Mouse (Mus musculus) bone marrow macrophage, adult 2 months (primary cell): Measurements from ENCODE around the gene Dst. TPM values are rescaled to one million over a fixed set of nuclear protein-coding genes. Genes with fewer than 3 reads are reported as not detected.
"Not testable (repeated sequence)": the region's sequence is repeated elsewhere in the genome, so short reads cannot be mapped to it uniquely, and the experiment has no call there.

Experiments used
- H3K27ac ChIP-seq: 2 replicates; pipeline ENCODE4 v1.5.1; 2012; ENCODE audit warnings: low read depth, low read length; ENCODE audit not compliant: insufficient read depth
- H3K4me1 ChIP-seq: 2 replicates; pipeline ENCODE4 v1.6.1; 2012; ENCODE audit warnings: low read length; ENCODE audit not compliant: control insufficient read depth, insufficient read depth
- H3K4me3 ChIP-seq: 2 replicates; pipeline ENCODE4 v1.5.1; 2012; ENCODE audit warnings: mild to moderate bottlenecking, low read length, moderate library complexity; ENCODE audit not compliant: insufficient read depth
- CTCF ChIP-seq: IDR thresholded peaks from 2 replicates; pipeline ENCODE4 v1.5.1; 2012; ENCODE audit warnings: low read depth, mild to moderate bottlenecking, low read length, moderate library complexity
- POLR2A ChIP-seq: IDR thresholded peaks from 2 replicates; pipeline ENCODE4 v1.6.1; 2012; ENCODE audit warnings: mild to moderate bottlenecking, low read depth, low read length, borderline replicate concordance
- polyA plus RNA-seq: library from polyadenylated mRNA; stranded (reverse); fragments of >200 nt; gene quantifications from 2 replicates; pipeline ENCODE4 v1.2.4, GENCODE M21; 2012; ENCODE audit not compliant: missing spikeins, insufficient read depth, insufficient read length

Gene Dst
- polyA plus RNA-seq, 1 experiment: 8.5 TPM

DNA sequence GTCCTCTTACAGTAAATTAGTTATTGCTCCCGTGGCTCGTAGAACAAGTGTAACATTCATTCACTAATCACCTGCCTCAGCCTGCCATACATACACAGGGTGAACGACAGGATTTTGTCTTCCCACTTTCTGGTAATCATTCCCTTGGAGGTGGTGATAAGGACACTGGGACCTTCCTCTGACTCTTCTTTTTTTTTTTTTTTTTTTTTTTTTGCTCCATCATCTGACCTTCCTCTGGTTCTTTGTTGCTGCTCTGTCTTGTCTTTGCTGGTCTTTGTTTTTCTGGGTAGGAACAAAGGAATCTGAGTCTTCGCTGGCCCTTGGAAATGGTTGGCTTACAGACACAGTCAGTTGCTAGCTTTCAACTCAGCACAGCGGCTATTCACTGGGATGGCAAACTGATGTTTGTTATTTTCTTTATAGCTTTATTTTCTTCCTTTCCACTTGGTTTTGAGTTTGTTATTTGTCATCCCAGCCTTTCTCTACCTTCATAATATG is 157.6 kb downstream of the Dst start:
- TF ChIP-seq CTCF: no peak
- no peak for TF ChIP-seq POLR2A
- peaks cover 4% of the 10 kb centered on the region; the same call in 1 of the 2 replicates for H3K4me1 ChIP-seq
- no peak overlapping the region for H3K27ac ChIP-seq
- no peak overlapping the region for H3K4me3 ChIP-seq

- H3K27ac ChIP-seq, H3K4me3 ChIP-seq, H3K4me1 ChIP-seq: not testable (repeated sequence)
Measured at GRCm38 (mm10) chr1:34066401-34066800, 158.4 kb downstream of the Dst start.

- no peak overlapping the region for H3K27ac ChIP-seq
- TF ChIP-seq CTCF (no peak; the same call in 1 of the 2 replicates), POLR2A (no peak)
- H3K4me1 ChIP-seq: peaks cover 14% of the 10 kb centered on the region
- no peak overlapping the region for H3K4me3 ChIP-seq
Measured at GRCm38 (mm10) chr1:34068341-34068740, 160.3 kb downstream of the Dst start.

DNA sequence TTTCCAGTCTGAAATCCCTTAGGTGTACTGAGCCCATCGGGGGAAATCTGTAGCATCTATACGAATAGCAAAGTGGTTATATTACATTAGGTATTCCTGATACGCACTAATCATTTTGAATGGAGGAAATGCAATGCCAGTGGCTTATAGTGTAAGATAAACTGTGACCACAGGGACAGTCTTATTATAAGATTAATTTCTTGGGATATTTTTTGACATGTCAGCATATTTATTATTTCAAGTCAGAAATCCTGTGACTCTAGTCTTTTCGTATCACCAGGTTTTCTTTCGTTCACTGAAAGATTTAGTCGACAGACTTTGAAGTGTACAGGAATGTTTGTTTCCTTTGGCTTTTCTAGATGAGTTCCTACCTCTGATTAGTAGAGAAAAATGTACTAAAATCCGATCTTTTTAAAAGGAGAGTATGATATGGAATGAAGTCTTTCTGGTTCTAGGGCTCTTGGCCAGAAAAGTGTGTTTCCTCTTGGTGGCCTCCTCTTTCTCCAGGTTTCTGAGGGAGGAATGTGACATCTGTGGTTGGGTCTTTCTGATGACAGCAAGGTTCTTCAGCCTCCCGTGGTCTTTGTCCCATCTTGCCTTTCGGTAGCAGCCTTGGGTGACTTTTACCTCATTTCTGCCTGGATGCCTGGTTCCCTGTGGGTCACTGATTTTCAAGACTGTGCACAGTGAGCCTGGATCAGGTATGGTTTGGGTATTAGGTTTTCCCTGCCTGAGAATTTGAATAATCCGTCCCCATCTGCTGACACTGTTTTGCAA is 161.7 kb downstream of the Dst start:
- Histone ChIP-seq H3K27ac (no peak overlapping the region), H3K4me3 (no peak overlapping the region), H3K4me1 (peaks cover 14% of the 10 kb centered on the region)
- TF ChIP-seq CTCF (no peak), POLR2A (no peak)

GRCm38 (mm10) chr1:34070474-34070873 is 162.4 kb downstream of the Dst start:
- TF ChIP-seq POLR2A (no peak), CTCF (no peak)
- Histone ChIP-seq H3K27ac (no peak overlapping the region), H3K4me1 (peaks cover 14% of the 10 kb centered on the region), H3K4me3 (no peak overlapping the region)

DNA sequence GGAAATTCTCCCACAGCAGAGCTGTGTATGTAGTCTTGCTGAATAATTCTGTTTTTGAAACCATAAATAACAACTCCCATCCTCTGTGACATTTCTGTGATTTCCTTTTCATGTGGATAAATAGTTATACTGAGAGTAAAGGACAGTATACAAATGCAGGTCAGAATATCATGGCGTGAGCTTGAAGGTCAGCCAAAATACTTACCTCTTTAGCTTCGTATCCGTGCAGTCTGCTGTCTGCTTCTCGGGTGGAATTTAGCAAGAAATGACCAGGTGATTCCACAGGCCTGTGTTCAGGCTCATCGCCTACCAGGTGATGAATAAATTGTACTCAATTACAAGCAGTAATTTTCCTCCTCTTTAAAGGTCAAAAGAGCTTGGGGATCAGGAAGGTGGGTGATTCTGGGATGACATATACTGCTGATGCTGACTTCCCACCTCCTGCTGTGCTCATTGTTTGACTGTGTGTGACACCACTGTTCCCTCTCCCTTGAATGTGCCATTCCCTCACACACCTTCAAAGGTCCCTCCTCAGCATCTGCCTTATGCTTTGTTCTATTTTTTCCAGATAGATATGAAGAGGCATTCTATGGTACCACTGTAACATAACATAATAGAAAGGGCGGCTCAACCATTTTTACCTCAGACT is 163.1 kb downstream of the Dst start:
- TF ChIP-seq CTCF (no peak), POLR2A (no peak)
- peaks cover 14% of the 10 kb centered on the region for H3K4me1 ChIP-seq
- no peak overlapping the region for H3K4me3 ChIP-seq
- no peak overlapping the region for H3K27ac ChIP-seq

GRCm38 (mm10) chr1:34072262-34072661 is 164.2 kb downstream of the Dst start:
- TF ChIP-seq CTCF (no peak), POLR2A (no peak)
- H3K4me1 ChIP-seq: peaks cover 14% of the 10 kb centered on the region
- H3K27ac ChIP-seq: no peak overlapping the region
- H3K4me3 ChIP-seq: no peak overlapping the region

DNA sequence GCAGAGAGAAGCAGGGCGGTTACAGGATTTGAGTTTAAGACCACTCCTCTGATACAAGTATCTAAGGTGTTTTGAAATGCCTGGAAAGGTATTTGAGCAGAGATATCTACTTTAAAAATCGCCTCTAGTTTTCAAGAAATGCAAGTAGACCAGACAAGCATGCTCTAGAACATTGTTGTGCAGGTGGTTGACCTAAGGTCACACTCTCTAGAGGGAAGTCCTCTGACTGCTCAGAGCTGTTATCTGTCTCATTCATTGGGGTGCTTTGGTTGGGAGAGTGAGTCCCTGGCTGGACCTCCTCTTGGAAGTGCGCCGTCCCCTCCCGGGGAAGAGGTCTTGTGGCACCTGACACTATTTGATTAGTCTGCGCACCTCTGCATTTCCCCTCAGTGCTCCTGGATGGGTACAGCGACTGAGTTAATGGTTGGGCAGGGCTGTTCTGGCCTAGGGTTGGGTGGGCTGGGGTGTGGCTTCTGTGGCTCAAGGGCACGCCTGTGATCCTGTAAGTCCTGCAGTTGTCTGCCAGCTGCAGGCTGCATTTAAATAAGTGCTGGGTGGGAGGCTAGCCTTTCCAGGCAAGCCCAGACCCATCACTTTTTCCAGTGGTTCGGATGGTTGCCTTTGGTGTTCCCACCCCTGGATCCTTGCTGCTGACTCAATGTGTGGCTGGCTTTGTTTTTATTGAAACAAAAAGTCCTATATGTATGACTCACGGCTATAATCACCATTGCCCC is 165.6 kb downstream of the Dst start:
- H3K4me1 ChIP-seq: peaks cover 14% of the 10 kb centered on the region
- no peak for TF ChIP-seq POLR2A
- TF ChIP-seq CTCF: no peak
- H3K27ac ChIP-seq: no peak overlapping the region
- H3K4me3 ChIP-seq: no peak overlapping the region

GRCm38 (mm10) chr1:34074245-34075187 is 166.5 kb downstream of the Dst start:
- Histone ChIP-seq H3K4me1 (peaks cover 14% of the 10 kb centered on the region), H3K27ac (no peak overlapping the region), H3K4me3 (no peak overlapping the region)
- TF ChIP-seq POLR2A: no peak
- TF ChIP-seq CTCF: no peak
